In the genomic region with DNA sequence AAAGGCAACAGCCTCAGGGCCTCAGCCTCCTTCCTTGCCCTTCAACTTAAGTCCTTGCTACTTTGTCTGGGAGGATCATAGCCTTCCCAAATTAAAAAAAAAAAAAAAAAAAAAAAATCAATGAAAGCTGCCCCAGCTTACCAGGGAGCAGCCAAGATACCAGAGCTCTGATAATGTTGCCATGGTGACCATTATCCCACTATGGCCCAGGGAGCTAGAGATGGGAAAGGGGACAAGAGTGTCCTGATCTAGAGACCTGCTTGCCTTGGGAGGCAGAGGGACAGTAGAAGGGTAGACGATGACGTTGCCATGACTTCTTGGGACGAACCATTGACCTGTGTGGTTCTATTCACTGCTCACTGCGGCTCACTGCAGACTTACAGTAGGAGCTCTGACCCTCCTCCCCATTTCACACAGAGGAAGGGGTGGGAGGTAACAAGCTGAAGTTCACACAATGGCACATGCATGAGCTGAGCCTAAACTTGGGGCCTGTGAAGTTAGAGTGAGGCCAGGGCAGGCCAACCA, we compare ENCODE assay signal across 17 mouse cellular contexts. TPM values are rescaled to one million over a fixed set of nuclear protein-coding genes. Genes with fewer than 3 reads are reported as not detected.
DNase-seq lines count a peak whose midpoint lies in the region; ATAC-seq and TF ChIP-seq lines count a peak whose summit lies in the region.
"Had no signal": no experiment of that assay in that cellular context is flagged by ENCODE, and none has a peak within 500 bp of the region (broad histone marks: within the 10 kb centered on the region; RNA-seq: fewer than 3 reads in every experiment).

No protein-coding gene starts in this region.

- no peak for ATAC-seq in kidney, embryonic 15.5 days (replicated peaks; ENCODE audit: low FRiP score)
- ATAC-seq in midbrain, embryonic 11.5 days (ENCODE audit: low FRiP score) = peak; percentile 64
- ATAC-seq: forebrain, embryonic 15.5 days; intestine, embryonic 16.5 days had no signal

- no peaks in the 10 kb centered on the region for H3K36me3 ChIP-seq in kidney, embryonic 15.5 days
- H3K36me3 ChIP-seq in testis, adult 2 months (ENCODE audit: control insufficient read depth, insufficient read depth, low read length) = no peaks in the 10 kb centered on the region
- no peaks in the 10 kb centered on the region for H3K36me3 ChIP-seq in midbrain, embryonic 11.5 days (ENCODE audit: control insufficient read depth, insufficient read depth, low read length)
- H3K36me3 ChIP-seq in thymus, adult 2 months (ENCODE audit: control insufficient read depth, insufficient read depth, low read length) = no peaks in the 10 kb centered on the region
- H3K36me3 ChIP-seq: embryonic facial prominence, embryonic 15.5 days; forebrain, embryonic 15.5 days; limb, embryonic 13.5 days had no signal

- no peak for DNase-seq in kidney, adult 11 months
- no peak for DNase-seq in testis, postnatal 10 days (ENCODE audit: low spot score)
- no peak for DNase-seq in midbrain, embryonic 11.5 days (ENCODE audit: low spot score, missing footprints)
- no peak for DNase-seq in thymus, adult 2 months
- DNase-seq in lung, postnatal 25 days (ENCODE audit: low spot score) = no peak
- DNase-seq: embryo, embryonic 11 days; lung, adult 18-20 months; lung, postnatal 4 days; right cerebral cortex, postnatal 25 days; thymus, adult 18-20 months had no signal

- H3K4me3 ChIP-seq in kidney, embryonic 15.5 days (replicated peaks) = no peak overlapping the region
- H3K4me3 ChIP-seq in testis, adult 2 months (ENCODE audit: control insufficient read depth, low read depth, low read length) = peak overlapping the region; percentile 52
- no peak overlapping the region for H3K4me3 ChIP-seq in midbrain, embryonic 11.5 days (ENCODE audit: low read depth, low read length)
- H3K4me3 ChIP-seq in thymus, adult 2 months (ENCODE audit: control insufficient read depth, insufficient read depth, low read length) = no peak overlapping the region
- H3K4me3 ChIP-seq: embryonic facial prominence, embryonic 15.5 days; forebrain, embryonic 15.5 days; limb, embryonic 13.5 days had no signal

- WGBS in kidney, embryonic 15.5 days = 67% methylated on average over 4 of the region's 4 CpGs
- 66% methylated on average over 4 of the region's 4 CpGs for WGBS in midbrain, embryonic 11.5 days
- WGBS in thymus, adult 2 months = 96% methylated on average over 4 of the region's 4 CpGs

- no peak for TF ChIP-seq POLR2A in testis, adult 2 months (IDR thresholded peaks at IDR 0.05; ENCODE audit: control insufficient read depth, low read depth, low read length)
- no peak for TF ChIP-seq POLR2A in thymus, adult 2 months (IDR thresholded peaks at IDR 0.05; ENCODE audit: control insufficient read depth, extremely low read depth, insufficient read depth, low read length, poor library complexity)

- TF ChIP-seq CTCF in testis, adult 2 months (IDR thresholded peaks at IDR 0.05; ENCODE audit: control insufficient read depth, insufficient read depth, insufficient replicate concordance, low read depth, low read length) = no peak
- TF ChIP-seq CTCF in thymus, adult 2 months (IDR thresholded peaks at IDR 0.05; ENCODE audit: borderline replicate concordance, control insufficient read depth, extremely low read depth, insufficient read depth, low read length, poor library complexity) = no peak

- H3K27me3 ChIP-seq in kidney, embryonic 15.5 days = peaks cover 3% of the 10 kb centered on the region; the same call in 1 of the 2 replicates
- H3K27me3 ChIP-seq in testis, adult 2 months (ENCODE audit: control insufficient read depth, insufficient read depth, low read length) = no peaks in the 10 kb centered on the region
- no peaks in the 10 kb centered on the region for H3K27me3 ChIP-seq in midbrain, embryonic 11.5 days (ENCODE audit: control insufficient read depth, insufficient read depth, low read length)
- no peaks in the 10 kb centered on the region for H3K27me3 ChIP-seq in thymus, adult 2 months (ENCODE audit: control insufficient read depth, insufficient read depth, low read length)
- H3K27me3 ChIP-seq: embryonic facial prominence, embryonic 15.5 days; forebrain, embryonic 15.5 days; limb, embryonic 13.5 days had no signal

- no peak overlapping the region for H3K9ac ChIP-seq in kidney, embryonic 15.5 days
- H3K9ac ChIP-seq in midbrain, embryonic 11.5 days (ENCODE audit: low read length) = no peak overlapping the region
- H3K9ac ChIP-seq: embryonic facial prominence, embryonic 15.5 days; forebrain, embryonic 15.5 days; limb, embryonic 13.5 days had no signal

- H3K27ac ChIP-seq in kidney, embryonic 15.5 days = 0 out of 2 replicates have a peak overlapping the region, but pooled peaks have one; percentile 25
- no peak overlapping the region for H3K27ac ChIP-seq in testis, adult 2 months (ENCODE audit: control insufficient read depth, insufficient read depth, low read depth, low read length)
- H3K27ac ChIP-seq in midbrain, embryonic 11.5 days (ENCODE audit: low read depth, low read length) = no peak overlapping the region
- no peak overlapping the region for H3K27ac ChIP-seq in thymus, adult 2 months (ENCODE audit: control insufficient read depth, insufficient read depth, low read length)
- H3K27ac ChIP-seq: forebrain, embryonic 15.5 days; limb, embryonic 13.5 days had no signal

- no peak overlapping the region for H3K4me2 ChIP-seq in kidney, embryonic 15.5 days
- no peak overlapping the region for H3K4me2 ChIP-seq in midbrain, embryonic 11.5 days
- H3K4me2 ChIP-seq: embryonic facial prominence, embryonic 15.5 days; forebrain, embryonic 15.5 days; heart, embryonic 11.5 days; limb, embryonic 13.5 days had no signal

- peaks cover 20% of the 10 kb centered on the region for H3K4me1 ChIP-seq in kidney, embryonic 15.5 days
- peaks cover 6% of the 10 kb centered on the region for H3K4me1 ChIP-seq in testis, adult 2 months (ENCODE audit: control insufficient read depth, insufficient read depth, low read length)
- H3K4me1 ChIP-seq in midbrain, embryonic 11.5 days (ENCODE audit: control insufficient read depth, insufficient read depth, low read length) = peaks cover 12% of the 10 kb centered on the region
- H3K4me1 ChIP-seq in thymus, adult 2 months (replicated peaks; ENCODE audit: control insufficient read depth, insufficient read depth, low read length) = no peaks in the 10 kb centered on the region
- H3K4me1 ChIP-seq: forebrain, embryonic 15.5 days had no signal

- no peaks in the 10 kb centered on the region for H3K9me3 ChIP-seq in kidney, embryonic 15.5 days (replicated peaks)
- no peaks in the 10 kb centered on the region for H3K9me3 ChIP-seq in midbrain, embryonic 11.5 days (ENCODE audit: control insufficient read depth, low read length)
- H3K9me3 ChIP-seq: embryonic facial prominence, embryonic 15.5 days; forebrain, embryonic 15.5 days; limb, embryonic 13.5 days had no signal

RNA-seq across cellular contexts. Expression of a gene that starts 39.5 kb away (rescaled TPM):
- polyA plus RNA-seq in kidney, embryonic 15.5 days (2015; fragmentation: Nextera tagmentation; extraction: Ambion mirVana) = 4.2 and 6.6 TPM in 2 replicates
- 15.4 and 16.5 TPM in 2 replicates for polyA plus RNA-seq in testis, adult 2 months (2012; rRNA removed)
- 13.9 and 15.8 TPM in 2 replicates for polyA plus RNA-seq in midbrain, embryonic 11.5 days (2014; fragmentation: Nextera tagmentation; extraction: Ambion mirVana)
- 19.5 and 32.3 TPM in 2 replicates for polyA plus RNA-seq in thymus, adult 2 months (2012; rRNA removed)
